Mouse (Mus musculus) bone marrow macrophage, adult 2 months (primary cell): ENCODE data around the gene Ern1.

Source experiments
- CTCF ChIP-seq: IDR thresholded peaks from 2 replicates; pipeline ENCODE4 v1.5.1; 2012; ENCODE audit warnings: low read depth, mild to moderate bottlenecking, low read length, moderate library complexity
- POLR2A ChIP-seq: IDR thresholded peaks from 2 replicates; pipeline ENCODE4 v1.6.1; 2012; ENCODE audit warnings: mild to moderate bottlenecking, low read depth, low read length, borderline replicate concordance

DNA sequence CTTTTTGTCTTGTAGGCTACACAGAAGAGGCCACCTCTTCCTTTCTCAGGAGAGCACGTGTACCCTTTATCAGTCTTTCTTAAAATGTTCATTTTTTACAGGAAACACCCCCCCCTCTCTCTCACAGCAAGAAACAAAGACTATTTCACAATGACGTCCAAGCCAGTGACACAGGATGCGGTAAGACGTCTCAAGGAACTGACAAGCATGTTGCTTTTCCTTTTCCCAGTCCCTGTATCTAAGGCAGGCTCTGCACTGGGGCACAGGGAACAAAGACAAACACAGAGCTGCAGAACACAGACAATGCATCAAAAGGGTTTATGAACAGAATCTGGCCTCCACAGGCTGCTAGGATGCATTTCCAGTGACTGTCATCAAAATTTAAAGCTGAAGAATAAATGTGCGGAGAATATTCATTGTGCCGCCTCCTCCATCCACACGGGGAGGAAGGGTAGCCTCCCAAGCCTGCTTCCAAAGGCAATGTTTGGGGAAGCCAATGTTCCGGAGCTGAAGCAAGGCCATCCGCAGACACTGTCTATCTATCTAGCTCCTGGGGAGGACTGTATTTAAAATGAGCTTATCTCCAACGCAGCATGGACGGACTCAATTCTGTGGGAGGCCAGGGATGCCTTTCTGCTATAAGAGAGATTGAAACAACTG is 48.7 kb upstream of the Ern1 start:
- TF ChIP-seq CTCF (no peak), POLR2A (no peak)
